1 mouse cellular context compared by ENCODE assay signal in genomic region chr19:30029894-30030635, GRCm38 (mm10).
TF ChIP-seq lines count a peak whose summit lies in the region.

Gene Uhrf2 (plus strand): TSS chr19:30030513.

TF ChIP-seq in CH12.LX, 34 proteins besides CTCF, POLR2A, EP300 and RAD21 (continued from another document):
- TF ChIP-seq HCFC1 (IDR thresholded peaks at IDR 0.05; ENCODE audit: low read depth, low read length): peak; percentile 70
- TF ChIP-seq USF2 (conservative IDR thresholded peaks at IDR 0.05; ENCODE audit: low read depth, low read length): no peak
- TF ChIP-seq E2F4 (IDR thresholded peaks at IDR 0.05; ENCODE audit: insufficient replicate concordance, low read depth, low read length): no peak
- TF ChIP-seq JUND (conservative IDR thresholded peaks at IDR 0.05; ENCODE audit: low read depth, low read length): no peak
- TF ChIP-seq TCF12 (IDR thresholded peaks at IDR 0.05; ENCODE audit: low read depth, low read length): peak; percentile 65
- TF ChIP-seq RCOR1 (conservative IDR thresholded peaks at IDR 0.05; ENCODE audit: low read depth, low read length): no peak
- no peak for TF ChIP-seq MAZ (IDR thresholded peaks at IDR 0.05; ENCODE audit: low read depth, low read length)
- TF ChIP-seq JUN (IDR thresholded peaks at IDR 0.05; ENCODE audit: insufficient read depth, low read depth, low read length): no peak
- no peak for TF ChIP-seq PAX5 (IDR thresholded peaks at IDR 0.05; ENCODE audit: low read length)
- TF ChIP-seq MYC (IDR thresholded peaks at IDR 0.05; ENCODE audit: low read depth, low read length): no peak
- TF ChIP-seq NRF1 (IDR thresholded peaks at IDR 0.05; ENCODE audit: low read depth, low read length): no peak
